Comparison of ENCODE assay signal across 7 mouse cellular contexts in the genomic region with DNA sequence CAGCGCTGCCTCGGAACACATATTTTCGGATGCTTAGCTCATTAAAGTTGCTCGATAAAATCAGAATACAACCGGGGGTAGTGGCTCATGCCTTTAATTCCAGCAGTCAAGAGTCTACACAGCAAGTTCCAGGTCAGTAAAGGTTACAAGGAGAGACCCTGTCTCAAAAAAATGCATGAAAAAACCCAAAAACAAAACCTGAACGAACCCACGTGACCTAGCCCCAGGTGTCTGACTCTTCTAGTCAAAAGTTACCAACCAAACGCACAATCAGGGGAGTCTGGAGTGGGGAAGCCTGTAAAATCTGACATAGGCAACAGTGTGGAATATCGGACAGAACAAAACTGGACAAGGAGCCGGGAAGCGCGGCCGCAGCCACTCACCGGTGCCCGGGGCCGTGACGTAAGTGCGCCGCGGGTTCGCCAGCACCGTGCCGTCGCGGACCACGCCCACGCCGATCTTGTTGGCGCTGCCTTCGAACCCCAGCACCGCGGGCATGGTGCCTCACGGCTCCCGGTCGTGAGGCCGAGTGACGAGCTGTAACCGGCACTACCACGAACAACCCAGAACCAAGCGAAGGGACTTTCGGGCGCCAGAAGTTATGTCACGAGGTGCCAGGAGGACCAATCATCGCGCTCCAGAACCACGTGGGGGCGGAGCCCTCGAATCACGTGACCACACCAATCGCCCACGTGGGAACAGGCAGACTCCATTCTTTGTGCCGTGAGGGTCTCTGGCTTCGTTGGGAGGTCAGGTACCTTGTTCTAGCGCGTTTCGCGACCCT. TPM values are rescaled to one million over a fixed set of nuclear protein-coding genes. Genes with fewer than 3 reads are reported as not detected.
DNase-seq lines count a peak whose midpoint lies in the region; ATAC-seq lines count a peak whose summit lies in the region.

A gene (minus strand): TSS at position 613 of the 784 bp plus-strand sequence.
A gene (plus strand): TSS at position 688 of the 784 bp plus-strand sequence.

- under 1% methylated on average over 57 of the region's 57 CpGs for WGBS in intestine, embryonic 15.5 days
- under 1% methylated on average over 57 of the region's 57 CpGs for WGBS in midbrain, embryonic 10.5 days

- peak within 1 kb of the TSS; percentile 93 for H3K27ac ChIP-seq in intestine, embryonic 15.5 days
- H3K27ac ChIP-seq in midbrain, embryonic 10.5 days (replicated peaks) = peak within 1 kb of the TSS; percentile 96

- no peaks in the 10 kb centered on the region for H3K9me3 ChIP-seq in intestine, embryonic 15.5 days
- no peaks in the 10 kb centered on the region for H3K9me3 ChIP-seq in midbrain, embryonic 10.5 days (replicated peaks)

- intact Hi-C loops in gastrocnemius, postnatal 36 days (cut with DNase I) = no loop called here
- intact Hi-C loops in left cerebral cortex, postnatal 25 days (cut with DNase I) = loop anchor here (2.0 kb wide), 1 partner anchor 138 kb away; no protein-coding TSS in a partner anchor

- H3K27me3 ChIP-seq in intestine, embryonic 15.5 days (replicated peaks) = no peaks in the 10 kb centered on the region
- no peaks in the 10 kb centered on the region for H3K27me3 ChIP-seq in midbrain, embryonic 10.5 days (ENCODE audit: low read depth, poor library complexity, severe bottlenecking)

- peaks cover 13% of the 10 kb centered on the region; the same call in 1 of the 2 replicates for H3K4me1 ChIP-seq in intestine, embryonic 15.5 days (replicated peaks)
- peaks cover 32% of the 10 kb centered on the region for H3K4me1 ChIP-seq in midbrain, embryonic 10.5 days

- peak within 1 kb of the TSS; percentile 78 for H3K4me3 ChIP-seq in intestine, embryonic 15.5 days (replicated peaks)
- H3K4me3 ChIP-seq in midbrain, embryonic 10.5 days = peak within 1 kb of the TSS; percentile 90

- peak; percentile 97 for DNase-seq in adrenal gland, adult 2 months
- peak; percentile 92 for DNase-seq in embryo, embryonic 11.5 days (ENCODE audit: low read depth, low spot score)
- peak; percentile 95 to 96 for DNase-seq in gastrocnemius, postnatal 36 days
- DNase-seq in left cerebral cortex, postnatal 25 days (ENCODE audit: low spot score in 2 of 2) = peak; percentile 98 to 99
- peak; percentile 97 for DNase-seq in midbrain, embryonic 10.5 days (ENCODE audit: low spot score)
- peak; percentile 93 for DNase-seq in right cerebral cortex, postnatal 4 days

- peaks cover 28% of the 10 kb centered on the region for H3K36me3 ChIP-seq in intestine, embryonic 15.5 days
- peaks cover 54% of the 10 kb centered on the region for H3K36me3 ChIP-seq in midbrain, embryonic 10.5 days

- H3K9ac ChIP-seq in intestine, embryonic 15.5 days = peak within 1 kb of the TSS; percentile 77

- ATAC-seq in intestine, embryonic 15.5 days = peak; percentile 95

- H3K4me2 ChIP-seq in intestine, embryonic 15.5 days (replicated peaks) = peak within 1 kb of the TSS; percentile 69

RNA-seq across cellular contexts. Expression of the first gene that starts in this region (rescaled TPM):
- 10 to 100 TPM; 37.7 to 45.0 TPM for total RNA-seq in adrenal gland, adult 2 months (2021)
- 149 and 171 TPM in 2 replicates for polyA plus RNA-seq in adrenal gland, adult 2 months (2012; rRNA removed)
- 10 to 100 TPM; 38.3 to 46.7 TPM for total RNA-seq in gastrocnemius, postnatal 36 days (2021)
- 134 and 136 TPM in 2 replicates for polyA plus RNA-seq in intestine, embryonic 15.5 days (2015; fragmentation: Nextera tagmentation; extraction: Ambion mirVana)
- total RNA-seq in left cerebral cortex, postnatal 25 days (2021) = 10 to 100 TPM; 30.7 to 34.6 TPM
- polyA plus RNA-seq in midbrain, embryonic 10.5 days (2016; fragmentation: Nextera tagmentation; extraction: Ambion mirVana) = 192 TPM in 2 replicates

RNA-seq across cellular contexts. Expression of the second gene that starts in this region (rescaled TPM):
- total RNA-seq in adrenal gland, adult 2 months (2021) = 10 to 100 TPM; 54.7 to 80.9 TPM
- 20.9 and 27.1 TPM in 2 replicates for polyA plus RNA-seq in adrenal gland, adult 2 months (2012; rRNA removed)
- total RNA-seq in gastrocnemius, postnatal 36 days (2021) = 10 to 100 TPM; 26.9 to 28.6 TPM
- 236 and 265 TPM in 2 replicates for polyA plus RNA-seq in intestine, embryonic 15.5 days (2015; fragmentation: Nextera tagmentation; extraction: Ambion mirVana)
- total RNA-seq in left cerebral cortex, postnatal 25 days (2021) = 10 to 100 TPM; 51.7 to 55.9 TPM
- 412 and 447 TPM in 2 replicates for polyA plus RNA-seq in midbrain, embryonic 10.5 days (2016; fragmentation: Nextera tagmentation; extraction: Ambion mirVana)

Comparison
In these comparisons a context has a peak if more than half of its experiments do, and no peak if none do; other contexts are left out.
1. Peak in every context shown above with its lines: DNase-seq, ATAC-seq, H3K4me3 ChIP-seq and H3K27ac ChIP-seq.